Mouse (Mus musculus) lung, embryonic 14.5 days (tissue): ENCODE results near the gene Snn. TPM values are rescaled to one million over a fixed set of nuclear protein-coding genes. Genes with fewer than 3 reads are reported as not detected.

Source experiments
- ATAC-seq: fragments of 200-750 bp; cut with Nextera tagmentation; 2 replicates; pipeline ENCODE4 v1.8.0; 2017; ENCODE audit warnings: mild to moderate bottlenecking, moderate TSS enrichment, moderate library complexity; ENCODE audit not compliant: insufficient read depth
- DNase-seq: peaks from one replicate; pipeline ENCODE4 v3.0.0-alpha.2; 2015
- H3K27ac ChIP-seq: fragments of 300-500 bp; sonication (generic); 2 replicates; pipeline ENCODE4 v1.5.1; 2014; ENCODE audit warnings: low read depth, mild to moderate bottlenecking, moderate library complexity
- H3K27me3 ChIP-seq: fragments of 300-500 bp; sonication (generic); 2 replicates; pipeline ENCODE4 v1.6.1; 2014; ENCODE audit warnings: low read length, control low read depth; ENCODE audit not compliant: insufficient read depth
- H3K36me3 ChIP-seq: fragments of 300-500 bp; sonication (generic); 2 replicates; pipeline ENCODE4 v1.6.1; 2014; ENCODE audit warnings: control low read depth; ENCODE audit not compliant: insufficient read depth
- H3K4me1 ChIP-seq: fragments of 300-500 bp; sonication (generic); 2 replicates; pipeline ENCODE4 v1.6.1; 2014; ENCODE audit warnings: antibody characterized with exemption, control low read depth; ENCODE audit not compliant: insufficient read depth
- H3K4me2 ChIP-seq: fragments of 300-500 bp; sonication (generic); 2 replicates; pipeline ENCODE4 v1.6.1; 2014; ENCODE audit warnings: mild to moderate bottlenecking
- H3K4me3 ChIP-seq: fragments of 300-500 bp; sonication (generic); 2 replicates; pipeline ENCODE4 v1.5.1; 2014; ENCODE audit warnings: low read depth, low read length
- H3K9ac ChIP-seq: fragments of 300-500 bp; sonication (generic); 2 replicates; pipeline ENCODE4 v1.6.1; 2014
- H3K9me3 ChIP-seq: fragments of 300-500 bp; sonication (generic); 2 replicates; pipeline ENCODE4 v1.6.1; 2016; ENCODE audit warnings: low read depth, low read length, control low read depth
- CTCF ChIP-seq: IDR thresholded peaks from 2 replicates; pipeline ENCODE4 v1.5.1; 2016; ENCODE audit warnings: antibody characterized with exemption, low read depth
- WGBS: fragments of 180-500 bp; shearing (Covaris S2); extraction: QIAGEN DNeasy Blood & Tissue Kit; methylation state at CpG from one replicate; pipeline ENCODE4 v1.1.7; 2014; 5-methylcytosine and 5-hydroxymethylcytosine counted together
- polyA plus RNA-seq: library from polyadenylated mRNA; unstranded; fragments of >200 nt; fragmentation: Nextera tagmentation; extraction: Ambion mirVana; gene quantifications from 2 replicates; pipeline ENCODE4 v1.2.1, GENCODE M21; 2014

Snn gene
- polyA plus RNA-seq, 1 experiment from 2014 or later = 57.7 TPM

- TF ChIP-seq CTCF = peak; percentile 30; the same call in 1 of the 2 replicates
- Histone ChIP-seq H3K9ac (no peak overlapping the region), H3K9me3 (no peaks in the 10 kb centered on the region), H3K36me3 (no peaks in the 10 kb centered on the region), H3K27ac (no peak overlapping the region), H3K4me3 (no peak overlapping the region), H3K4me1 (no peaks in the 10 kb centered on the region), H3K4me2 (no peak overlapping the region), H3K27me3 (no peaks in the 10 kb centered on the region)
- no peak for ATAC-seq
- 36% methylated on average over 3 of the region's 3 CpGs for WGBS
- no peak for DNase-seq
Observed at GRCm38 (mm10) chr16:11031320-11031719, 29.4 kb upstream of the Snn start.

- no peaks in the 10 kb centered on the region for H3K9me3 ChIP-seq
- no peak overlapping the region for H3K4me2 ChIP-seq
- TF ChIP-seq CTCF = peak; percentile 100
Observed at GRCm38 (mm10) chr16:11034193-11034803, 26.4 kb upstream of the Snn start.

DNA sequence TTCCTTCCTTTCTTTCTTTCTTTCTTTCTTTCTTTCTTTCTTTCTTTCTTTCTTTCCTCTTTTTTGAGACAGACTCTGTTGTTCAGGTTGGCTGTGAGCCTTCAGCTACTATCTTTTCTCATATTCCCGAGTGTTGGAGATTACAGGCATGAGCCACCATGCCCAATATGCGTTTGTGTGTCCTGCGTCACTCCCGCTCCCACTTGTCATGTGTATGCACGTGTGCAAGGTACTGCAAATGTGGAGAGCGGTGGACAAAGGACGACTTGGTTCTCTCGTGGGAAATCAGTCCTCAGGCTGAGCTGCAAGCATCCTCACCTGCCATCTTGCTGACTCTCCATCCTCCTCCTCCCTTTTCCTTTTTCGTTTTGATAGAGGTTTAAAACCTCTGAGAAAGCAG, 25.5 kb upstream of the Snn start:
- TF ChIP-seq CTCF = no peak

More at GRCm38 (mm10) chr16:11034193-11034803, 26.4 kb upstream of the Snn start:
- Histone ChIP-seq H3K36me3 (no peaks in the 10 kb centered on the region), H3K27me3 (no peaks in the 10 kb centered on the region), H3K9ac (no peak overlapping the region), H3K4me1 (no peaks in the 10 kb centered on the region), H3K27ac (no peak overlapping the region), H3K4me3 (no peak overlapping the region)
- peak; percentile 96 for DNase-seq
- WGBS = 0% methylated on average over 4 of the region's 4 CpGs
- ATAC-seq = peak; percentile 61

GRCm38 (mm10) chr16:11035790-11036431, 24.8 kb upstream of the Snn start:
- Histone ChIP-seq H3K4me1 (no peaks in the 10 kb centered on the region), H3K9ac (no peak overlapping the region), H3K9me3 (no peaks in the 10 kb centered on the region), H3K27me3 (no peaks in the 10 kb centered on the region), H3K27ac (no peak overlapping the region), H3K36me3 (no peaks in the 10 kb centered on the region), H3K4me2 (no peak overlapping the region), H3K4me3 (no peak overlapping the region)
- TF ChIP-seq CTCF = peak; percentile 95
- 25% methylated on average over 15 of the region's 15 CpGs for WGBS
- DNase-seq (peak; percentile 95), ATAC-seq (peak; percentile 78)

More for the DNA sequence above, 25.5 kb upstream of the Snn start:
- no peak overlapping the region for H3K4me3 ChIP-seq
- no peak overlapping the region for H3K4me2 ChIP-seq
- no peaks in the 10 kb centered on the region for H3K4me1 ChIP-seq
- H3K27ac ChIP-seq = no peak overlapping the region
- no peaks in the 10 kb centered on the region for H3K9me3 ChIP-seq
- DNase-seq (no peak), ATAC-seq (no peak)
- no peaks in the 10 kb centered on the region for H3K36me3 ChIP-seq
- H3K27me3 ChIP-seq = no peaks in the 10 kb centered on the region
- WGBS = 77% methylated on average over 9 of the region's 9 CpGs
- no peak overlapping the region for H3K9ac ChIP-seq

- no peaks in the 10 kb centered on the region for H3K27me3 ChIP-seq
- no peaks in the 10 kb centered on the region for H3K4me1 ChIP-seq
- no peak overlapping the region for H3K9ac ChIP-seq
- 78% methylated on average over 2 of the region's 2 CpGs for WGBS
- DNase-seq = no peak
- no peak for TF ChIP-seq CTCF
- no peak for ATAC-seq
- no peak overlapping the region for H3K4me3 ChIP-seq
- no peaks in the 10 kb centered on the region for H3K9me3 ChIP-seq
- H3K4me2 ChIP-seq = no peak overlapping the region
- H3K27ac ChIP-seq = no peak overlapping the region
- no peaks in the 10 kb centered on the region for H3K36me3 ChIP-seq
Observed at GRCm38 (mm10) chr16:11040603-11041002, 20.1 kb upstream of the Snn start.

DNA sequence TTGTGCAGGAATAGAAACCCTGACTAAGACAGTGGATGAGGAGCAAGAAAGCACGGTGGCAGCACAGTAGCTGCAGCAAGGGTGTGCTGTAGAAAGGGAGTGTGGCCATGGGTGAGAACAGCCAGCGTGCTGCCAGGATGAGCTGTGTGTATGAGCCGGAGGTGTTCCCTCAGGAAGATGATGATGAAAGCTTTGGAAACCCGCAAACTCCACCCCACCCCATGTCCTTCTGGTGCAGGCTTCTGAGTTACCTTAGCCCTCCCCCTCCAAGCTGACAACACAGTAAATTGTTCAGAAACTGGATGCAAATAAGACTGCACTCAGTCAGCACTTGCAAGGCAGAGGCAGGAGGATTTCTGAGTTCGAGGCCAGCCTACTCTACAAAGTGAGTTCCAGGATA, 17.5 kb upstream of the Snn start:
- no peak for ATAC-seq
- Histone ChIP-seq H3K27me3 (no peaks in the 10 kb centered on the region), H3K4me1 (no peaks in the 10 kb centered on the region), H3K9ac (no peak overlapping the region), H3K4me3 (no peak overlapping the region), H3K36me3 (no peaks in the 10 kb centered on the region), H3K27ac (no peak overlapping the region), H3K4me2 (no peak overlapping the region), H3K9me3 (no peaks in the 10 kb centered on the region)
- 84% methylated on average over 5 of the region's 5 CpGs for WGBS
- no peak for DNase-seq
- no peak for TF ChIP-seq CTCF

DNA sequence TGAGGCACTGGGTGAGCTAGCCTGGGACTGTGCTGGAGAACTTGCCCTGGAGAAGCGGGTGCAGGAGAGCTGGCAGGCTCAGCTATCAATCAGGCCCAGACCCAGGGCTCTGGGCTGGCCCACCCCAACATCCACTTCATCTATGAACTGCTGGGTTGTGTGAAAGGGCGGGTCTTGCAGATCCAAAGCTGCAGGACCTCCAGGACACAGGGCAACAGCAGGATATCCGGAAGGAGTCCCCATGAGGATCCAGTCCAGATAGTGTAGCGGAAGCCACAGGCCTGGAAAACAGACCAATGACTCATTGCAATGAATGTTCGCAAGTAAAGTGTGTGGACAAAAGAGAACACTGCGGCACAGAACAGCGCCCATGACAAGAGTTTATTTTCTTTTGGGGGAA, 14.3 kb upstream of the Snn start:
- ATAC-seq = peak; percentile 44; the same call in 1 of the 2 replicates
- peak; percentile 19 for DNase-seq
- WGBS = 65% methylated on average over 7 of the region's 7 CpGs
- H3K4me2 ChIP-seq = peak overlapping the region; percentile 31
- no peaks in the 10 kb centered on the region for H3K27me3 ChIP-seq
- H3K9me3 ChIP-seq = no peaks in the 10 kb centered on the region
- TF ChIP-seq CTCF = no peak
- no peak overlapping the region for H3K4me3 ChIP-seq
- no peaks in the 10 kb centered on the region for H3K4me1 ChIP-seq
- no peak overlapping the region for H3K9ac ChIP-seq
- no peak overlapping the region for H3K27ac ChIP-seq
- H3K36me3 ChIP-seq = no peaks in the 10 kb centered on the region
